Mouse (Mus musculus): ENCODE data around the gene Gab2. TPM values are rescaled to one million over a fixed set of nuclear protein-coding genes. Genes with fewer than 3 reads are reported as not detected.

The Gab2 gene
- polyA plus RNA-seq, 1 experiment: 9.2 TPM

- H3K27ac ChIP-seq (ENCODE audit: control insufficient read depth, insufficient read depth, low read depth, low read length, poor library complexity): no peak overlapping the region
- WGBS: 88% methylated on average over 9 of the region's 9 CpGs
- no peak overlapping the region for H3K4me3 ChIP-seq (replicated peaks; ENCODE audit: control insufficient read depth, low read depth, low read length)
- H3K4me1 ChIP-seq (ENCODE audit: control insufficient read depth, insufficient read depth, low read length): no peaks in the 10 kb centered on the region; the same call in 1 of the 2 replicates
- TF ChIP-seq CTCF (IDR thresholded peaks at IDR 0.05; ENCODE audit: control insufficient read depth, insufficient read depth, low read length) (no peak), POLR2A (IDR thresholded peaks at IDR 0.05; ENCODE audit: borderline replicate concordance, control insufficient read depth, low read depth, low read length) (no peak)
These were observed 2.2 kb downstream of the Gab2 start for GRCm38 (mm10) chr7:97083579-97083978.

GRCm38 (mm10) chr7:97084181-97084580 lies 2.8 kb downstream of the Gab2 start:
- Histone ChIP-seq H3K27ac (ENCODE audit: control insufficient read depth, insufficient read depth, low read depth, low read length, poor library complexity) (no peak overlapping the region), H3K4me1 (ENCODE audit: control insufficient read depth, insufficient read depth, low read length) (no peaks in the 10 kb centered on the region; the same call in 1 of the 2 replicates), H3K4me3 (replicated peaks; ENCODE audit: control insufficient read depth, low read depth, low read length) (no peak overlapping the region)
- TF ChIP-seq CTCF (IDR thresholded peaks at IDR 0.05; ENCODE audit: control insufficient read depth, insufficient read depth, low read length) (no peak), POLR2A (IDR thresholded peaks at IDR 0.05; ENCODE audit: borderline replicate concordance, control insufficient read depth, low read depth, low read length) (no peak)
- WGBS: 94% methylated on average over 1 of the region's 1 CpGs

GRCm38 (mm10) chr7:97085291-97085690 lies 3.9 kb downstream of the Gab2 start:
- Histone ChIP-seq H3K27ac (ENCODE audit: control insufficient read depth, insufficient read depth, low read depth, low read length, poor library complexity) (no peak overlapping the region), H3K4me3 (replicated peaks; ENCODE audit: control insufficient read depth, low read depth, low read length) (no peak overlapping the region), H3K4me1 (ENCODE audit: control insufficient read depth, insufficient read depth, low read length) (no peaks in the 10 kb centered on the region; the same call in 1 of the 2 replicates)
- WGBS: 14% methylated on average over 4 of the region's 4 CpGs
- TF ChIP-seq POLR2A (IDR thresholded peaks at IDR 0.05; ENCODE audit: borderline replicate concordance, control insufficient read depth, low read depth, low read length) (no peak), CTCF (IDR thresholded peaks at IDR 0.05; ENCODE audit: control insufficient read depth, insufficient read depth, low read length) (no peak)

- Histone ChIP-seq H3K4me1 (ENCODE audit: control insufficient read depth, insufficient read depth, low read length) (no peaks in the 10 kb centered on the region), H3K4me3 (replicated peaks; ENCODE audit: control insufficient read depth, low read depth, low read length) (no peak overlapping the region), H3K27ac (ENCODE audit: control insufficient read depth, insufficient read depth, low read depth, low read length, poor library complexity) (no peak overlapping the region)
- WGBS: 41% methylated on average over 3 of the region's 3 CpGs
- TF ChIP-seq POLR2A (IDR thresholded peaks at IDR 0.05; ENCODE audit: borderline replicate concordance, control insufficient read depth, low read depth, low read length) (no peak), CTCF (IDR thresholded peaks at IDR 0.05; ENCODE audit: control insufficient read depth, insufficient read depth, low read length) (no peak)
These were observed 12.9 kb downstream of the Gab2 start for GRCm38 (mm10) chr7:97094241-97094640.

- WGBS: 37% methylated on average over 3 of the region's 3 CpGs
- no peak for TF ChIP-seq CTCF (IDR thresholded peaks at IDR 0.05; ENCODE audit: control insufficient read depth, insufficient read depth, low read length)
- no peak for TF ChIP-seq POLR2A (IDR thresholded peaks at IDR 0.05; ENCODE audit: borderline replicate concordance, control insufficient read depth, low read depth, low read length)
- no peak overlapping the region for H3K4me3 ChIP-seq (replicated peaks; ENCODE audit: control insufficient read depth, low read depth, low read length)
- H3K4me1 ChIP-seq (ENCODE audit: control insufficient read depth, insufficient read depth, low read length): no peaks in the 10 kb centered on the region
- H3K27ac ChIP-seq (ENCODE audit: control insufficient read depth, insufficient read depth, low read depth, low read length, poor library complexity): no peak overlapping the region
These were observed 26.7 kb downstream of the Gab2 start for GRCm38 (mm10) chr7:97108119-97108518.

- H3K27ac ChIP-seq (ENCODE audit: control insufficient read depth, insufficient read depth, low read depth, low read length, poor library complexity): no peak overlapping the region
- TF ChIP-seq CTCF (IDR thresholded peaks at IDR 0.05; ENCODE audit: control insufficient read depth, insufficient read depth, low read length) (no peak), POLR2A (IDR thresholded peaks at IDR 0.05; ENCODE audit: borderline replicate concordance, control insufficient read depth, low read depth, low read length) (no peak)
- WGBS: 78% methylated on average over 1 of the region's 1 CpGs
- no peaks in the 10 kb centered on the region for H3K4me1 ChIP-seq (ENCODE audit: control insufficient read depth, insufficient read depth, low read length)
- no peak overlapping the region for H3K4me3 ChIP-seq (replicated peaks; ENCODE audit: control insufficient read depth, low read depth, low read length)
These were observed 47.6 kb downstream of the Gab2 start for GRCm38 (mm10) chr7:97128949-97129348.

GRCm38 (mm10) chr7:97136453-97136852 lies 55.1 kb downstream of the Gab2 start:
- Histone ChIP-seq H3K27ac (ENCODE audit: control insufficient read depth, insufficient read depth, low read depth, low read length, poor library complexity) (no peak overlapping the region), H3K4me3 (replicated peaks; ENCODE audit: control insufficient read depth, low read depth, low read length) (no peak overlapping the region), H3K4me1 (ENCODE audit: control insufficient read depth, insufficient read depth, low read length) (no peaks in the 10 kb centered on the region)
- no peak for TF ChIP-seq POLR2A (IDR thresholded peaks at IDR 0.05; ENCODE audit: borderline replicate concordance, control insufficient read depth, low read depth, low read length)
- no peak for TF ChIP-seq CTCF (IDR thresholded peaks at IDR 0.05; ENCODE audit: control insufficient read depth, insufficient read depth, low read length)
- 31% methylated on average over 3 of the region's 3 CpGs for WGBS

- no peak for TF ChIP-seq CTCF (IDR thresholded peaks at IDR 0.05; ENCODE audit: control insufficient read depth, insufficient read depth, low read length)
- no peak for TF ChIP-seq POLR2A (IDR thresholded peaks at IDR 0.05; ENCODE audit: borderline replicate concordance, control insufficient read depth, low read depth, low read length)
- H3K27ac ChIP-seq (ENCODE audit: control insufficient read depth, insufficient read depth, low read depth, low read length, poor library complexity): no peak overlapping the region
- H3K4me1 ChIP-seq (ENCODE audit: control insufficient read depth, insufficient read depth, low read length): no peaks in the 10 kb centered on the region; the same call in 1 of the 2 replicates
- WGBS: 80% methylated on average over 2 of the region's 2 CpGs
- no peak overlapping the region for H3K4me3 ChIP-seq (replicated peaks; ENCODE audit: control insufficient read depth, low read depth, low read length)
These were observed 69.9 kb downstream of the Gab2 start for GRCm38 (mm10) chr7:97151082-97151813.

Data from bone marrow, adult 2 months (tissue).